Mouse (Mus musculus) left cerebral cortex, adult 2 months (tissue): ENCODE measurements around the gene Gba. TPM values are rescaled to one million over a fixed set of nuclear protein-coding genes. Genes with fewer than 3 reads are reported as not detected.

Experiments used
- DNase-seq, 2 experiments: peaks; one replicate each; pipeline ENCODE4 v3.0.0; 2021 to 2022; ENCODE audit warnings: low spot score in 2 of 2, mixed read lengths in 1 of 2; ENCODE audit errors: extremely low spot score in 1 of 2
- H3K27ac ChIP-seq: fragments of 200-600 bp; 2 replicates; pipeline ENCODE4 v1.8.1; 2022
- H3K4me3 ChIP-seq: fragments of 200-600 bp; 2 replicates; pipeline ENCODE4 v1.8.1; 2022
- CTCF ChIP-seq: fragments of 200-600 bp; IDR thresholded peaks from 2 replicates; pipeline ENCODE4 v1.8.1; 2022; ENCODE audit warnings: antibody characterized with exemption, mild to moderate bottlenecking, moderate library complexity
- intact Hi-C: fragments of 180-260 bp; cut with DNase I; formaldehyde crosslinking; loops from one replicate; pipeline ENCODE4 v1.15.1; 2025
- total RNA-seq, 2 experiments: library from RNA; stranded (reverse); gene quantifications; 2 replicates each; pipeline ENCODE4 v1.2.3; 2021

The Gba gene
- total RNA-seq, 2 experiments from 2014 or later, result 64.9 to 66.8 TPM

GRCm38 (mm10) chr3:89224796-89225195 lies 22.1 kb downstream of the Gba start:
- intact Hi-C loops, result no loop called here
- TF ChIP-seq CTCF, result no peak
- H3K4me3 ChIP-seq, result peak overlapping the region; percentile 53; the same call in 1 of the 2 replicates
- no peak for DNase-seq
- peak overlapping the region; percentile 74 for H3K27ac ChIP-seq

GRCm38 (mm10) chr3:89225321-89225815 lies 22.6 kb downstream of the Gba start:
- intact Hi-C loops, result no loop called here
- no peak for TF ChIP-seq CTCF
- DNase-seq, result no peak
- H3K4me3 ChIP-seq, result peak overlapping the region; percentile 53
- H3K27ac ChIP-seq, result peak overlapping the region; percentile 74

GRCm38 (mm10) chr3:89225918-89226317 lies 23.2 kb downstream of the Gba start:
- DNase-seq, result peak in 1 of 2 experiments; percentile 27
- H3K4me3 ChIP-seq, result peak overlapping the region; percentile 53
- TF ChIP-seq CTCF, result no peak
- H3K27ac ChIP-seq, result peak overlapping the region; percentile 74
- intact Hi-C loops, result no loop called here

- peak in 1 of 2 experiments; percentile 9 for DNase-seq
- Histone ChIP-seq H3K27ac (peak overlapping the region; percentile 74), H3K4me3 (peak overlapping the region; percentile 53)
- intact Hi-C loops, result no loop called here
- no peak for TF ChIP-seq CTCF
Observed at GRCm38 (mm10) chr3:89226361-89226760, 23.6 kb downstream of the Gba start.

GRCm38 (mm10) chr3:89226900-89227299 lies 24.2 kb downstream of the Gba start, which contains the start of gene Mtx1:
TSS of gene Mtx1 (minus strand) at chr3:89227088.
- DNase-seq, result peak in 1 of 2 experiments; percentile 20
- intact Hi-C loops, result no loop called here
- peak within 1 kb of the TSS; percentile 53 for H3K4me3 ChIP-seq
- H3K27ac ChIP-seq, result peak within 1 kb of the TSS; percentile 82
- no peak for TF ChIP-seq CTCF

- peak; percentile 88 to 92 for DNase-seq
- H3K4me3 ChIP-seq, result peak overlapping the region; percentile 53
- intact Hi-C loops, result loop anchor here (2.0 kb wide), 1 partner anchor 15 kb away; no protein-coding TSS in a partner anchor
- peak overlapping the region; percentile 82 for H3K27ac ChIP-seq
- TF ChIP-seq CTCF, result no peak
Observed at GRCm38 (mm10) chr3:89227307-89228179, 24.8 kb downstream of the Gba start.

GRCm38 (mm10) chr3:89228180-89228549 lies 25.4 kb downstream of the Gba start:
- H3K4me3 ChIP-seq, result peak overlapping the region; percentile 53
- DNase-seq, result peak; percentile 81 to 91
- 0 out of 2 replicates have a peak overlapping the region, but pooled peaks have one; percentile 65 for H3K27ac ChIP-seq
- intact Hi-C loops, result loop anchor here (2.0 kb wide), 1 partner anchor 15 kb away; no protein-coding TSS in a partner anchor
- peak; percentile 97 for TF ChIP-seq CTCF

- H3K4me3 ChIP-seq, result peak within 1 kb of the TSS; percentile 53
- TF ChIP-seq CTCF, result no peak
- DNase-seq, result peak in 1 of 2 experiments; percentile 9
- intact Hi-C loops, result loop anchor here (2.0 kb wide), 1 partner anchor 14 kb away; no protein-coding TSS in a partner anchor
- peak within 1 kb of the TSS; percentile 82 for H3K27ac ChIP-seq
Observed at GRCm38 (mm10) chr3:89228836-89229235, 26.1 kb downstream of the Gba start, which contains the start of gene Muc1. TSS of gene Muc1 (plus strand) at chr3:89229057.

- intact Hi-C loops, result loop anchor here (2.0 kb wide), 1 partner anchor 14 kb away; no protein-coding TSS in a partner anchor
- no peak for TF ChIP-seq CTCF
- Histone ChIP-seq H3K27ac (no peak overlapping the region), H3K4me3 (no peak overlapping the region)
- no peak for DNase-seq
Observed at GRCm38 (mm10) chr3:89229276-89229675, 26.5 kb downstream of the Gba start.

GRCm38 (mm10) chr3:89230561-89230960 lies 27.8 kb downstream of the Gba start:
- intact Hi-C loops, result no loop called here
- H3K27ac ChIP-seq, result no peak overlapping the region
- no peak for TF ChIP-seq CTCF
- no peak for DNase-seq
- no peak overlapping the region for H3K4me3 ChIP-seq

- H3K4me3 ChIP-seq, result no peak overlapping the region
- H3K27ac ChIP-seq, result no peak overlapping the region
- no peak for DNase-seq
- TF ChIP-seq CTCF, result no peak
- intact Hi-C loops, result no loop called here
Observed at GRCm38 (mm10) chr3:89231345-89231744, 28.6 kb downstream of the Gba start.

GRCm38 (mm10) chr3:89231772-89232275 lies 29.1 kb downstream of the Gba start:
- DNase-seq, result no peak

More at GRCm38 (mm10) chr3:89231772-89232275, 29.1 kb downstream of the Gba start:
- H3K4me3 ChIP-seq, result no peak overlapping the region
- TF ChIP-seq CTCF, result no peak
- intact Hi-C loops, result no loop called here
- no peak overlapping the region for H3K27ac ChIP-seq
